Mouse (Mus musculus) left cerebral cortex, postnatal 4 days (tissue): ENCODE results near the gene Dnmt3c. TPM values are rescaled to one million over a fixed set of nuclear protein-coding genes. Genes with fewer than 3 reads are reported as not detected.
"Not testable (repeated sequence)": the region's sequence is repeated elsewhere in the genome, so short reads cannot be mapped to it uniquely, and the experiment has no call there.

Source experiments
- DNase-seq: peaks from one replicate; pipeline ENCODE4 v3.0.0-alpha.2; 2022
- intact Hi-C: fragments of 180-260 bp; cut with DNase I; formaldehyde crosslinking; loops from one replicate; pipeline ENCODE4 v1.15.1; 2025
- total RNA-seq, 2 experiments: library from RNA; stranded (reverse); gene quantifications; 2 replicates each; pipeline ENCODE4 v1.2.3; 2021

Gene Dnmt3c
- not detected for total RNA-seq

GRCm38 (mm10) chr2:153696352-153696751, at the start of gene Dnmt3c:
Gene Dnmt3c (plus strand): TSS chr2:153696652.
- intact Hi-C loops, result no loop called here
- DNase-seq, result no peak

- no peak for DNase-seq
- intact Hi-C loops, result no loop called here
Measured at GRCm38 (mm10) chr2:153648773-153649297, 47.6 kb upstream of the Dnmt3c start.

- DNase-seq, result peak; percentile 75
- intact Hi-C loops, result no loop called here
Measured at GRCm38 (mm10) chr2:153649298-153650013, 47.0 kb upstream of the Dnmt3c start, which contains the start of gene Dnmt3b. Gene Dnmt3b (plus strand): TSS chr2:153649450.

GRCm38 (mm10) chr2:153650014-153650687, 46.3 kb upstream of the Dnmt3c start:
- peak; percentile 5 for DNase-seq
- intact Hi-C loops, result no loop called here

GRCm38 (mm10) chr2:153651681-153652080, 44.8 kb upstream of the Dnmt3c start:
- no peak for DNase-seq
- intact Hi-C loops, result no loop called here

GRCm38 (mm10) chr2:153657659-153658058, 38.8 kb upstream of the Dnmt3c start:
- intact Hi-C loops, DNase-seq: not testable (repeated sequence)

- intact Hi-C loops, result no loop called here
- DNase-seq, result peak; percentile 15
Measured at GRCm38 (mm10) chr2:153660616-153661015, 35.8 kb upstream of the Dnmt3c start.

GRCm38 (mm10) chr2:153665401-153665800, 31.1 kb upstream of the Dnmt3c start:
- no peak for DNase-seq
- intact Hi-C loops, result loop anchor here (5.0 kb wide), 1 partner anchor 187 kb away; no protein-coding TSS in a partner anchor

- DNase-seq, result peak; percentile 18
- intact Hi-C loops, result loop anchor here (5.0 kb wide), 1 partner anchor 183 kb away; no protein-coding TSS in a partner anchor
Measured at GRCm38 (mm10) chr2:153668754-153669376, 27.6 kb upstream of the Dnmt3c start.

GRCm38 (mm10) chr2:153670111-153670510, 26.3 kb upstream of the Dnmt3c start:
- DNase-seq, result peak; percentile 39
- intact Hi-C loops, result loop anchor here (5.0 kb wide), 1 partner anchor 282 kb away; no protein-coding TSS in a partner anchor

GRCm38 (mm10) chr2:153672619-153673018, 23.8 kb upstream of the Dnmt3c start:
- no peak for DNase-seq
- intact Hi-C loops, result loop anchor here (5.0 kb wide), 1 partner anchor 280 kb away; no protein-coding TSS in a partner anchor

GRCm38 (mm10) chr2:153675364-153675763, 21.1 kb upstream of the Dnmt3c start:
- DNase-seq, intact Hi-C loops: not testable (repeated sequence)

- intact Hi-C loops, result no loop called here
- DNase-seq, result no peak
Measured at GRCm38 (mm10) chr2:153676944-153677343, 19.5 kb upstream of the Dnmt3c start.

- no peak for DNase-seq
- intact Hi-C loops, result no loop called here
Measured at GRCm38 (mm10) chr2:153677550-153677949, 18.9 kb upstream of the Dnmt3c start.

GRCm38 (mm10) chr2:153679959-153680358, 16.5 kb upstream of the Dnmt3c start:
- intact Hi-C loops, result no loop called here

GRCm38 (mm10) chr2:153693413-153693812, 3.0 kb upstream of the Dnmt3c start:
- DNase-seq, intact Hi-C loops: not testable (repeated sequence)

More at GRCm38 (mm10) chr2:153679959-153680358, 16.5 kb upstream of the Dnmt3c start:
- no peak for DNase-seq

- peak; percentile 48 for DNase-seq
- intact Hi-C loops, result no loop called here
Measured at GRCm38 (mm10) chr2:153694462-153695085, 1.9 kb upstream of the Dnmt3c start.

- DNase-seq, result peak; percentile 56
- intact Hi-C loops, result no loop called here
Measured at GRCm38 (mm10) chr2:153703389-153703788, 6.9 kb downstream of the Dnmt3c start.

- peak; percentile 26 for DNase-seq
- intact Hi-C loops, result no loop called here
Measured at GRCm38 (mm10) chr2:153710701-153711330, 14.4 kb downstream of the Dnmt3c start.

GRCm38 (mm10) chr2:153712646-153713091, 16.2 kb downstream of the Dnmt3c start:
- DNase-seq, result peak; percentile 33
- intact Hi-C loops, result no loop called here
